Mouse (Mus musculus) liver, adult 2 months (tissue): Measurements from ENCODE around the gene Bcl2l12.
A peak's percentile ranks its signal among the peaks of the same experiment; 100 is the strongest.

Source experiments
- CTCF ChIP-seq: fragments of 200-500 bp; IDR thresholded peaks from 2 replicates; pipeline ENCODE4 v1.5.1; 2011; ENCODE audit warnings: low read depth, low read length, control low read depth
- POLR2A ChIP-seq: fragments of 200-500 bp; IDR thresholded peaks from 2 replicates; pipeline ENCODE4 v1.6.1; 2011; ENCODE audit warnings: low read length, control low read depth; ENCODE audit not compliant: insufficient read depth; ENCODE audit errors: extremely low read depth

DNA sequence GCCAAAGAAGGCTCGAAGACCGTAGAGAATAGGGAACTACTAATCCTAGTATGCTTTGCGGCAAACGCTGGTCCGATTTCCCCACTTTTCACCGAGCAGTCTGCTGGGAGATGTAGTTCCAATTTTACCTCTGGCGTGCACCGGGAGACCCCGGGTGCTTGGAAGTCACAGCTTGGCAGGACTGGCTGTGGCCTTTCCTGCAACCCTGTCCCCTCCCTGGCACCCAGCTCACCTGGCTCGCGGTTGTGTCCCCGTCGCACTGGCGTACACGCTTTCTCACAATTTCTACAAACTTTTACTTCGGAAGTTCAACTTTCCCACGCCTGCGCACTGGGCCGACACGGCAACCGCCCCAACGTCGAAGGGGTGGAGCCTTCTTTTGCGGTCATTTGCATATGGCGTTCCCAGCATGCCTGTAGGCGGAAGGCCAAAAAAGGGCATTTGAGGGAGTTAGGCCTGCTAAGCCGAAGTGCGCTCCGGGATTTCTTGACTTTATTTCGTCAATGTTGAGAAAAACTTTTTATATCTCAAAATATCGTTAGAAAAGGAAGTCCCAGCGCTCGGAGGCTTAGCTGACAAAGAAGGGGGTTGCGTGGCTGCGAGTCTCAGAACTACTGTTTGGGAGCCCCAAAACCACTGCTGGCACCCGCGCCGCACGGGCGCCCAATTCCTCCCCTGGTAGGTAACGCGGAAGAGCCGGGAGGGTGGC, 1.1 kb downstream of the Bcl2l12 start, which contains the start of gene Irf3:
- TF ChIP-seq CTCF (no peak), POLR2A (0 out of 2 replicates have a peak, but pooled peaks have one; percentile 60)
